Mouse (Mus musculus) urinary bladder, postnatal 14 days (tissue): ENCODE data around the gene Arhgap20.

Experiments
- DNase-seq: peaks from one replicate; pipeline ENCODE4 v3.0.0; 2021; ENCODE audit warnings: low spot score

Arhgap20 gene

GRCm38 (mm10) chr9:51798251-51798650, 33.1 kb downstream of the Arhgap20 start:
- DNase-seq = no peak

DNA sequence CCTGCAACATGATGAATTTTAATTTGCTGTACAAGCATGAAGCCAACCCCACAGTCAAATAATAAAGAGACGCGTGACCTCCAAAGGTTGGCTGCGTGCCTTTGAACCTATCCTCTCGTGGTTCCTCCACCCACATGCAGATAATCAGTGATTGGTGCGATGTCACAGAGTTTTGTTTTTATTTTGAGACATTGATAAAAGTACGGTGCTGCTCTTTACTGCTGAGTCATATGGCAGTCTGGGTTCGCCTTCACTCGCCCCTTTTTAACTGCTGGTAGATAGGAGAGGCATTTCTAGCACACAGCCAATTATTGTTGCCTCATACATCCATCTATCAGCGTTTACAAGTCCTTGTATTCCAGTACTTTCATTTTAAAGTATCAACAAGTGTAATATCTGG, 34.0 kb downstream of the Arhgap20 start:
- DNase-seq = no peak

GRCm38 (mm10) chr9:51807272-51807671, 42.1 kb downstream of the Arhgap20 start:
- DNase-seq = no peak

DNA sequence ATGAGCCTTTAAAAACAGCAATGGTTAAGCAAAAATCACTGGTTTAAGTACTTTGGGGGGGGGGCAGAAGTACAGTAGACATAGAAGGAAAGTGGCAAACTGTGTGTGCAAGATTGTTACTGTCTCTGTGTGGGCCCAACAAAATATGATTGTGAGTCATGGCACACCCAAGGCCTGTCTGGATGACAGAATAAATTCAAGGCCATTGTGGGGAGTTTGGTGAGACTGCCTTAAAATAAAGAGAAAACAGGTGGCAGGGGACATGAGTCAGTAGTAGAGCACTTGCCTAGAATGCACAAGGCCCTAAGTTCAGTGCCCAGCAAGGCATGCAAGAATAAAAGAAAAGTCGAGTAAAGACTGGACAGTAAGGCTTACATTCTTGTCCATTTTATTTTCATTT, 47.8 kb downstream of the Arhgap20 start:
- DNase-seq = no peak

- DNase-seq = no peak
Measured at GRCm38 (mm10) chr9:51824516-51824915, 59.4 kb downstream of the Arhgap20 start.

- DNase-seq = no peak
Measured at GRCm38 (mm10) chr9:51831596-51831995, 66.5 kb downstream of the Arhgap20 start.

DNA sequence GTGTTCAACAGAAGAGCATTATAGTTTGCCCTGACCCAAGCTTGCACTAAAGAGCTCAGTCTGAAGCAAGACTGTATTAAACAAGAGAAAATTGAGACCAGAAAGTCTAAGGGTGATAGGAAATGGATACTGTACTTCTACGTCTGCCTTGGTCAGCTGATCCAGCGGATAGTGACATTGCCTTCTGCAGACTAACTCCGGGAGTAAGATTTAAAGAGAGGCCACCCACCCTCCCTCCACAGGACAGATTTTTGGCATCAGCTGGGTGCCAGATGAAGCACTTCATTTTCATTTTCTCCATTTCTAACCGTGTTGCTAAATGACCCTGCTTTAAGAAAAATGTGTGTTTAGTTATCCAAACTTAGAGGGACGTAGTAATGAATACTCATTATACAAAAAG, 67.2 kb downstream of the Arhgap20 start:
- no peak for DNase-seq

GRCm38 (mm10) chr9:51837716-51838115, 72.6 kb downstream of the Arhgap20 start:
- no peak for DNase-seq

GRCm38 (mm10) chr9:51843216-51843615, 78.1 kb downstream of the Arhgap20 start:
- DNase-seq = peak; percentile 18

GRCm38 (mm10) chr9:51845796-51846195, 80.7 kb downstream of the Arhgap20 start:
- DNase-seq = no peak

- DNase-seq = no peak
Measured at GRCm38 (mm10) chr9:51853772-51854171, 88.6 kb downstream of the Arhgap20 start.

- no peak for DNase-seq
Measured at GRCm38 (mm10) chr9:51864273-51864672, 99.1 kb downstream of the Arhgap20 start.

- DNase-seq = no peak
Measured at GRCm38 (mm10) chr9:51866634-51867033, 101.5 kb downstream of the Arhgap20 start.

GRCm38 (mm10) chr9:51869056-51869455, 103.9 kb downstream of the Arhgap20 start:
- DNase-seq = no peak

GRCm38 (mm10) chr9:51874348-51874747, 109.2 kb downstream of the Arhgap20 start:
- DNase-seq = no peak

- DNase-seq = peak; percentile 22
Measured at GRCm38 (mm10) chr9:51875531-51875930, 110.4 kb downstream of the Arhgap20 start.

DNA sequence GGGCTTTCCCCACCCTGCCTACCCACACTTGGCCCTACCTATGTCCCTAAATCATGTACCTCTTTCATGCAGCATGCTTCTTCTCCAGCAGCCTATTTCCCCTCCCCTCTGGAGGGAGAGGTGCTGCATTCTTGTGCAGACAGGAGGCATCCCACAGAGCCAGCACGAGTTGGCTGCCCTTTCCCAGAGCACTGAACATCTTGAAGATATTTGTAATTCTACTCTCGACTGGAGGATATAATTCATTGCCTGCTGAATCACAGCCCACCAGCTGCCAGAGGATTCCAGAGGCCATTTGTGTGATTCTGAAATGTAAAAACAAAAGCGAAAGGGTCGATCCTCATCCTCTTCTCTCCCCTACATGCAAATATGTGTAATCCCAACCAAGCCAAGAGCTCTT, 116.2 kb downstream of the Arhgap20 start:
- peak; percentile 46 for DNase-seq

GRCm38 (mm10) chr9:51881881-51882280, 116.7 kb downstream of the Arhgap20 start:
- no peak for DNase-seq

DNA sequence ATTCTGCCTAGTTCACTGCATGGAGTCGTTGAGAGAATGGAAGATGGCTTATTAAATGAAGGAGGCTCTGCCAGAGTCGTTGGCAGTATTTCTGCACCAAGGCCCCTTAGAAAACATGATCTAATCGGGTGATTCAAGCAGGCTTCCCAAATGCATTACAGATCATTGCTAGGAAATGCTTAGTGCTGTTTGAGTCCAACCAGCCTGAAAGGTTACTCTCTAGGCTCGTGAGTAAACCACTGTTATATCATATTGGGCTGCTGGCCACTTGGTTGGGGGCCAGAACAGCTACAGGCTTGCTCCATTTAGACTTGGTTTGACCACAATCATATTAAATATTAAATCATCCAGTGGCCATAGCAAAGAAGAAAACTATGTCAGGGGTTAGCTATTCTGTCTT, 118.2 kb downstream of the Arhgap20 start:
- DNase-seq = peak; percentile 44

DNA sequence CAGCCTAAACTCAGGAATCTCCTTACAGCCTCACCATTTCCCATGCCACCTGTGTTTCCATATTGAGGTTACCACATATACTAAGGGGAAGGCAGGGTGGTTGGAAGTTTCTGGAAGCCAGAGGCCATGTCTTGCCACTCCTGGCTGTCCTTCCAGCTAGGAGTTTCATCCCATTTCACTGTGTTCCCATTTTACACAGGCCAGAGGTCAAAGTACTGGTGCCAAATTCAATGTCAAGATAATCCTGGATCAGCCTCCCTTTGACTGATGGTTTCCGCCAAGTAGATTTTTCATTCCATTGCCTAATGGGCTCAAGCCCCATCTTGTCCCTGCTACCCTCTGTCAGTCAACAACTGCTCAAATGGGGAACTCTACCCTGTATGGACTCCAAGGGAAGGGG, 127.8 kb downstream of the Arhgap20 start:
- DNase-seq = no peak
